ENCODE assay signal across 10 mouse cellular contexts in the genomic region with DNA sequence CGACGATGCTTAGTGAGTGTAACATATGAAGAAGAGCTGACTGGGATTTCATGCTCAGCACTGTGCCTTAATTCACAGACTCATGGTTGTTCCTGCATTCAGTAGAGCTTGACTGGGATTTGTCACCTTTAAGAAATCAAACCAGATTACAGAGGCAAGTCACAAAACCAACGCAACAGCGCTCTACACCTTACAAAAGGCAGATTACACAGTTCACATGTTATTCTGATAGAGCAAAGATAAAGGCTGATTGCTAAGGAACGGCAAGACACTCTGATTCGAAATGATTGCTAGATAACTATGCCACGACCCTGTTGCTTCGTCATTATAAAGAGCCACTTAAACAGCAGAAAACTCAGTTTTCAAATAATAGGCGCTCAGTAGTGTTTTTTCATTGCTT. TPM values are rescaled to one million over a fixed set of nuclear protein-coding genes. Genes with fewer than 3 reads are reported as not detected.
DNase-seq lines count a peak whose midpoint lies in the region; ATAC-seq and TF ChIP-seq lines count a peak whose summit lies in the region.
"Had no signal": no experiment of that assay in that cellular context is flagged by ENCODE, and none has a peak within 500 bp of the region (broad histone marks: within the 10 kb centered on the region; RNA-seq: fewer than 3 reads in every experiment).

No protein-coding gene starts in this region.

- no peak overlapping the region for H3K27ac ChIP-seq in embryonic facial prominence, embryonic 12.5 days
- no peak overlapping the region for H3K27ac ChIP-seq in embryonic facial prominence, embryonic 10.5 days (replicated peaks)
- H3K27ac ChIP-seq in intestine, postnatal 0 days (ENCODE audit: low read depth, low read length), result no peak overlapping the region
- H3K27ac ChIP-seq in intestine, embryonic 15.5 days, result no peak overlapping the region
- no peak overlapping the region for H3K27ac ChIP-seq in midbrain, embryonic 16.5 days (ENCODE audit: low read length)
- H3K27ac ChIP-seq in midbrain, embryonic 10.5 days (replicated peaks), result no peak overlapping the region
- peak overlapping the region; percentile 9; the same call in 1 of the 2 replicates for H3K27ac ChIP-seq in olfactory bulb, adult 2 months (ENCODE audit: insufficient read depth, low read depth, low read length)

- ATAC-seq in embryonic facial prominence, embryonic 12.5 days (ENCODE audit: insufficient number of reproducible peaks, insufficient read depth, low FRiP score, low TSS enrichment), result no peak
- ATAC-seq in intestine, postnatal 0 days, result no peak
- ATAC-seq in intestine, embryonic 15.5 days, result no peak
- ATAC-seq in midbrain, embryonic 16.5 days, result no peak
- ATAC-seq: Patski had no signal

- no peak for TF ChIP-seq POLR2A in olfactory bulb, adult 2 months (IDR thresholded peaks at IDR 0.05; ENCODE audit: insufficient read depth, low read depth, low read length)

- WGBS in embryonic facial prominence, embryonic 12.5 days, result 72% methylated on average over 9 of the region's 9 CpGs
- WGBS in embryonic facial prominence, embryonic 10.5 days, result 77% methylated on average over 9 of the region's 9 CpGs
- WGBS in intestine, postnatal 0 days, result 66% methylated on average over 9 of the region's 9 CpGs
- 70% methylated on average over 9 of the region's 9 CpGs for WGBS in intestine, embryonic 15.5 days
- 24% methylated on average over 9 of the region's 9 CpGs for WGBS in midbrain, embryonic 16.5 days
- WGBS in midbrain, embryonic 10.5 days, result 50% methylated on average over 9 of the region's 9 CpGs
- WGBS in olfactory bulb, adult 2 months, result 24% methylated on average over 9 of the region's 9 CpGs

- no peaks in the 10 kb centered on the region for H3K27me3 ChIP-seq in embryonic facial prominence, embryonic 12.5 days
- 0 out of 2 replicates have a peak, but pooled peaks cover 10% of the 10 kb centered on the region for H3K27me3 ChIP-seq in embryonic facial prominence, embryonic 10.5 days (replicated peaks; ENCODE audit: low read depth, poor library complexity, severe bottlenecking)
- H3K27me3 ChIP-seq in intestine, postnatal 0 days (replicated peaks; ENCODE audit: control insufficient read depth, insufficient read depth, low read length), result peaks cover 3% of the 10 kb centered on the region
- no peaks in the 10 kb centered on the region for H3K27me3 ChIP-seq in intestine, embryonic 15.5 days (replicated peaks)
- H3K27me3 ChIP-seq in midbrain, embryonic 16.5 days (ENCODE audit: control insufficient read depth, insufficient read depth, low read depth, low read length), result no peaks in the 10 kb centered on the region
- peaks cover 46% of the 10 kb centered on the region for H3K27me3 ChIP-seq in midbrain, embryonic 10.5 days (ENCODE audit: low read depth, poor library complexity, severe bottlenecking)

- H3K4me3 ChIP-seq in embryonic facial prominence, embryonic 12.5 days, result no peak overlapping the region
- H3K4me3 ChIP-seq in embryonic facial prominence, embryonic 10.5 days, result no peak overlapping the region
- H3K4me3 ChIP-seq in intestine, postnatal 0 days (ENCODE audit: low read depth, low read length), result no peak overlapping the region
- H3K4me3 ChIP-seq in intestine, embryonic 15.5 days (replicated peaks), result no peak overlapping the region
- peak overlapping the region; percentile 11; the same call in 1 of the 2 replicates for H3K4me3 ChIP-seq in midbrain, embryonic 16.5 days (ENCODE audit: low read depth, low read length)
- H3K4me3 ChIP-seq in midbrain, embryonic 10.5 days, result no peak overlapping the region
- no peak overlapping the region for H3K4me3 ChIP-seq in olfactory bulb, adult 2 months (ENCODE audit: insufficient read depth, low read depth, low read length)

- no peaks in the 10 kb centered on the region for H3K4me1 ChIP-seq in embryonic facial prominence, embryonic 12.5 days
- peaks cover 16% of the 10 kb centered on the region for H3K4me1 ChIP-seq in embryonic facial prominence, embryonic 10.5 days
- H3K4me1 ChIP-seq in intestine, postnatal 0 days (replicated peaks; ENCODE audit: control insufficient read depth, insufficient read depth, low read length), result no peaks in the 10 kb centered on the region
- no peaks in the 10 kb centered on the region; the same call in 1 of the 2 replicates for H3K4me1 ChIP-seq in intestine, embryonic 15.5 days (replicated peaks)
- 0 out of 2 replicates have a peak, but pooled peaks cover 3% of the 10 kb centered on the region for H3K4me1 ChIP-seq in midbrain, embryonic 16.5 days (ENCODE audit: control insufficient read depth, insufficient read depth, low read length)
- peaks cover 9% of the 10 kb centered on the region for H3K4me1 ChIP-seq in midbrain, embryonic 10.5 days
- peaks cover 2% of the 10 kb centered on the region; the same call in 1 of the 2 replicates for H3K4me1 ChIP-seq in olfactory bulb, adult 2 months (ENCODE audit: control insufficient read depth, insufficient read depth, low read length)

- DNase-seq in embryonic facial prominence, embryonic 10.5 days (ENCODE audit: low spot score), result no peak
- no peak for DNase-seq in midbrain, embryonic 10.5 days (ENCODE audit: low spot score)
- DNase-seq in cerebellum, adult 9-11 months, result no peak
- DNase-seq: gastrocnemius, postnatal 14 days had no signal

- H3K9ac ChIP-seq in embryonic facial prominence, embryonic 12.5 days, result no peak overlapping the region
- H3K9ac ChIP-seq in intestine, postnatal 0 days (ENCODE audit: low read depth, low read length), result no peak overlapping the region
- no peak overlapping the region for H3K9ac ChIP-seq in intestine, embryonic 15.5 days
- H3K9ac ChIP-seq in midbrain, embryonic 16.5 days (ENCODE audit: low read depth, low read length), result 0 out of 2 replicates have a peak overlapping the region, but pooled peaks have one; percentile 0

- H3K36me3 ChIP-seq in embryonic facial prominence, embryonic 12.5 days, result no peaks in the 10 kb centered on the region
- no peaks in the 10 kb centered on the region for H3K36me3 ChIP-seq in embryonic facial prominence, embryonic 10.5 days (replicated peaks)
- no peaks in the 10 kb centered on the region for H3K36me3 ChIP-seq in intestine, postnatal 0 days (ENCODE audit: control insufficient read depth, insufficient read depth)
- H3K36me3 ChIP-seq in intestine, embryonic 15.5 days, result no peaks in the 10 kb centered on the region
- H3K36me3 ChIP-seq in midbrain, embryonic 16.5 days (ENCODE audit: control insufficient read depth, insufficient read depth, low read length), result no peaks in the 10 kb centered on the region
- H3K36me3 ChIP-seq in midbrain, embryonic 10.5 days, result no peaks in the 10 kb centered on the region

- H3K9me3 ChIP-seq in embryonic facial prominence, embryonic 12.5 days, result no peaks in the 10 kb centered on the region
- H3K9me3 ChIP-seq in embryonic facial prominence, embryonic 10.5 days, result no peaks in the 10 kb centered on the region
- no peaks in the 10 kb centered on the region for H3K9me3 ChIP-seq in intestine, postnatal 0 days (ENCODE audit: control insufficient read depth)
- H3K9me3 ChIP-seq in intestine, embryonic 15.5 days, result no peaks in the 10 kb centered on the region
- no peaks in the 10 kb centered on the region for H3K9me3 ChIP-seq in midbrain, embryonic 16.5 days (replicated peaks; ENCODE audit: control insufficient read depth, low read length, poor library complexity, severe bottlenecking)
- H3K9me3 ChIP-seq in midbrain, embryonic 10.5 days (replicated peaks), result no peaks in the 10 kb centered on the region

- no peak for TF ChIP-seq CTCF in intestine, postnatal 0 days (IDR thresholded peaks at IDR 0.05; ENCODE audit: low read depth)
- no peak for TF ChIP-seq CTCF in olfactory bulb, adult 2 months (IDR thresholded peaks at IDR 0.05; ENCODE audit: insufficient read depth, low read depth, low read length)

- H3K4me2 ChIP-seq in embryonic facial prominence, embryonic 12.5 days (replicated peaks), result peak overlapping the region; percentile 30
- peak overlapping the region; percentile 35; the same call in 1 of the 2 replicates for H3K4me2 ChIP-seq in intestine, postnatal 0 days (replicated peaks; ENCODE audit: low read depth)
- H3K4me2 ChIP-seq in intestine, embryonic 15.5 days (replicated peaks), result no peak overlapping the region
- peak overlapping the region; percentile 10 for H3K4me2 ChIP-seq in midbrain, embryonic 16.5 days (ENCODE audit: low read length)

RNA-seq across cellular contexts. Expression of a gene that starts 24.1 kb away (rescaled TPM):
- polyA plus RNA-seq in embryonic facial prominence, embryonic 12.5 days (2016; fragmentation: Nextera tagmentation; extraction: Ambion mirVana), result 69.9 and 73.2 TPM in 2 replicates
- polyA plus RNA-seq in embryonic facial prominence, embryonic 10.5 days (2016; fragmentation: Nextera tagmentation; extraction: Ambion mirVana), result 17.9 and 18.1 TPM in 2 replicates
- 19.2 and 20.9 TPM in 2 replicates for polyA plus RNA-seq in intestine, postnatal 0 days (2015; fragmentation: Nextera tagmentation; extraction: Ambion mirVana)
- 36.4 and 39.1 TPM in 2 replicates for polyA plus RNA-seq in intestine, embryonic 15.5 days (2015; fragmentation: Nextera tagmentation; extraction: Ambion mirVana)
- 35.9 and 41.3 TPM in 2 replicates for polyA plus RNA-seq in midbrain, embryonic 16.5 days (2015; fragmentation: Nextera tagmentation; extraction: Ambion mirVana)
- 11.9 and 13.6 TPM in 2 replicates for polyA plus RNA-seq in midbrain, embryonic 10.5 days (2016; fragmentation: Nextera tagmentation; extraction: Ambion mirVana)
- polyA plus RNA-seq in olfactory bulb, adult 2 months (2012; ENCODE audit: insufficient read depth, insufficient read length, low replicate concordance, missing spikeins), result 320 and 512 TPM in 2 replicates
- polyA plus RNA-seq: Patski had no signal
